Mouse (Mus musculus): ENCODE measurements around the gene Necab3.

Necab3 gene

DNA sequence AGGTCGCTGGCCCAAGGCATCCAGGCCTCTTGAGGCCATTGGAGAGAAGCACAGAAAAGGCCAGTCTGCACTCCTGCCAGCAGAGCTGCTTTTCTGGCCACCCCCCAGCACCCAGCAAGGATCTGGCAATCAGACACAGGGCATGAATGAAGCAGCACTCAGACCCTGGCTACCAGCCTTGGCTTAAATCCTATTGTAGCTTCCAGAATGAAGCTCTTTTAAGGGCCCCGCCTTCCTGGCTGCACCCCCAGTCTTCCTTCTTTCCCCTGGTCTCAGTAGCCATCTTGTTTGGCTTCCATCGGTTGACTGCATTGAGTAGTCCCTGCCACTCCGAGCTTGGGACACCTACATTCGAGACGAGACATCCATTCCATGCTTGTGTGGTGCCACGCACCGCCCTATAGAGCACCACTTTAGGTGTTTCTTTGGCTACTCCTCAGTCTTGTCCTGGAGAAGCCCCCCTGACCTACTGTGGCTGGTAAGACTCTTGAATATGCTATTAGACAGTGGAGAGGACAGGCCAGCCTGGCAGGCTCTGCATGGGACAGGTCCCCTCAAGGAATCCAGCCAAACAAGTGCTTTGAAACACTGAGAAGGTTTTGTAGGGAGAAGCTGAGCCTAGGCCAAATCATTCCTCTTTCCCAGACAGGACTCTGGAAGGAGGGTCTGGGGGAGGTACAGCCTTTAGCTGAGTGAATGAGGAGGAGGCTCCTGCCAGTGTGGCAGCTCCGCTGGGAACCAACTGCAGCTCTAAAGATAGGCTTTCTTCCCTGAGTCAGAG is 14.9 kb downstream of the Necab3 start:
- no peak for DNase-seq (ENCODE audit: low read depth, low spot score)

DNA sequence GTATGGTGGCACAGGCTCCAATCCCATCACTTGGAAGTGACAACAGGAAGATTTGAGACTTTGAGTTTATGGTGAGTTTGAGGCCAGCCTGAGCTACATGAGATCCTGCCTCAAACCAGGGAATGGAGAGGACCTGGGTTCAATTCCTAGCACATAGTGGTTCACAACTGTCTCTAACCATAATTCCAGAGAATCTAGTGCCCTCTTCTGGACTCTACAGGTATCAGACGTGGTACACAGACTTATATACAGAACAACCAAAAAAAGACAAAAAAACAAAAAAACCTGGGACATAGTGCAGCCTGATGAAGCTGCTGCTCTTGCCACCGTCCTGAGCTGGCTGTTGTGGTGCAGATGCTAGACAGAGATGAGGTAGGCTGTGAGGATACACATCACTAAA is 17.1 kb downstream of the Necab3 start:
- DNase-seq (ENCODE audit: low read depth, low spot score): no peak

DNA sequence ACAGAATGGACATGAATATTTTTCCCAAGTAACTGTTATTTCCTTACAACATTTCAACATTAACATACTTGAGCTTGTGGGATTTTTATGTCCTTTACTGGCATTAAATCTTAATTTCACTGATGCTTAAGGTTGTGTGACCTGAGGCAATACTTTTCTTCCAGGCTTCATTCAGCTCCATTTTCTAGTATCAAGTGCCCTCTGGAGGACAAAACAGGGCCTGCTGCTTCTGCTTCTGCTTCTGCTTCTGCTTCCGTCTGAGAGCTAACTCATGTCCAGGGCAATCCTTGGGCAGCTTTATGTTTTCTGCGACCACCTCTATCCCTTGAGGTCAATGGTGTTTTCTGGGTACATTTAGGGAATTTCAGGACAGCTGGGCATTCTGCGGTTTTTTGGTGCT is 19.0 kb downstream of the Necab3 start:
- no peak for DNase-seq (ENCODE audit: low read depth, low spot score)

DNA sequence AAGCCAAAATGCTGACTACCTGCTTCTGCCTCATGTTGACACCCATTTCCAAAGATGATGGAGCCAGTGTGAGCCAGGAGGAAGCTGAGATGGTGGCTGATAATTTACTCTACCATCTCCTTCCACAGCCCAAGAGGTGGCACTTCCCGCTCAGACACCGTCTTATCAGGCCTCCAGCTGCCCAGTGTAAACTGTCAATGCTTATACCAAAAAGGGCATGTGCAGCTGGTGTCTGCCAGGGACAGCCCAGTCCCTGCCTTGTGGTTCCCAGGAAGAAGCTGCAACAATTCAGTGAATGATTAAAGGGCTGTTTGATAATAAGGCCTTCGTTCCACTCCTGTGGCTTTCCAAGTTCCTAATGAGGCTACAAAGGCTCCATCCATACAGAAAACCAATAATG is 20.0 kb downstream of the Necab3 start:
- DNase-seq (ENCODE audit: low read depth, low spot score): no peak

DNA sequence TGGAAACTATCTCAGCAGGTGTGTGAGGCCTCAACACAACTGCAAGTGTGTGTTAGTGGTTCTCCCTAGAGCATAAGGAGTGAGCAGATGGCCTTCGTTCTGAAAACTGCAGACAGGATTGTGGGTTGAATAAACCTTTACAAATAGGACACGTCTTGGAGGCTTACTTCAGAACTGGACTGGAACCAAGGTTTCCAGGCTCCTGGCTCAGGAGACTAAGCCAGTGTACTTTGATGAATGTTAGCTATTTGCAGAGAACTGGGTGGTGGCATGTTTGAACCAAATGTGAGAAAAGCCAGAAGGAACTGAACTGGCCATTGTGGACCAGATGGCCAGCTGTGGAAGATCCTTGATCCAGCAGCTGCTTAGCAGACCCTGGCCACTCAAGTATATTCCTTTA is 20.4 kb downstream of the Necab3 start:
- no peak for DNase-seq (ENCODE audit: low read depth, low spot score)

DNA sequence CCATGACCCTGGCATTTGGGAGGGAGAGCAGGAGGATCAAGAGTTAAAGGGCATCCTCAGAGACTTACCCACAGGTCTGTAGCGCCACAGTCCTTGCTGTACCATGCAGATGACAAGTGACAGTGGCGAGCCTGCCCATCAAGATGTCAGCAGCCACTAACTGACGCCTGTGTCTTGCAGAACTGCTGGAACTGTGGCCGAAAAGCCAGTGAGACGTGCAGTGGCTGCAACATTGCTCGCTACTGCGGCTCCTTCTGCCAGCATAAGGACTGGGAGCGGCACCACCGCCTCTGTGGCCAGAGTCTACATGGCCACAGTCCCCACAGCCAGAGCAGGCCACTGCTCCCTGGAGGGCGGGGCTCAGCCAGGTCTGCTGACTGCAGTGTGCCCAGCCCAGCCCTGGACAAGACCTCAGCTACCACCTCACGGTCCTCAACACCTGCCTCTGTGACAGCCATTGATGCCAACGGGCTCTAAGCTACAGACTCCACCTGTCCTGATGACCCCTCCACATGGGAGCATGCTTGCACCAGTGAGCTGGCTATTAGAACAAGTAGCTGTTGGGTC is 23.9 kb downstream of the Necab3 start:
- no peak for DNase-seq (ENCODE audit: low read depth, low spot score)

DNA sequence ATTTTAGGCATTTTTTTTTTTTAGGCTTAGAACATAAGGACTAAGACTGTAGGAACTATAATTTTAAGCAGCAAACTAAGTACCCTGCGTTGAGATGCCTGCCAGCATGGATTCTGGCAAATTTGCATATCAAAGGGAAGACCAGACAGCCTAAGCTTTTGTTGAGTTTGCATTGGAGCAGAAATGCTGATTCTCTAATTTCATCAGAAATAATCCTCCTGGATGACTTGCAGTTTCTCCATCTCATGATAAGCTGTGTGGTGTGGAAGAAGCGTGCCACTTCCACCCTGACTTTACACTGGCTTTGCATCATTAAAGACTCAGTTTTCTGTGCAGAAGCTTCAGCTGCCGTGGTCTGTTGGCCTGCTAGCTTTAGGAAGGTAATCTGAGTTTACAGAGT is 25.8 kb downstream of the Necab3 start:
- no peak for DNase-seq (ENCODE audit: low read depth, low spot score)

DNA sequence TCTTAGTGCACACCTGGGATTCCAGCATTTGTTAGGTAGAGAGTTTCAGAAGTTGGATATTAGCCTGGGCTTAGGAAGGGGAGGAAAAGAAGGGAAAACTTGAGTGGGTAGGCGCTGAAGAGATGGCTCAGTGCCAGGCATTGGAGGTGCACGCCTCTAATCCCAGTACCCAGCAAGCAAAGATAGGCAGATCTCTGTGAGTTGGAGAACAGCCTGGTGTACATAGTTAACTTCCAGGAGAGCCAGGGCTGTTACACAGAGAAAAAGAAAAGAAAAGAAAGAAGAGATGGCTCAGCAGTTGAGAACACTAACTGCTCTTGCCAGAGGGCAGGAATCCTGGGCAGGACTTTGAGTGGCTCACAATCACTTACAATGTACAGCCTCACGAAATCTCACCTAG is 32.2 kb downstream of the Necab3 start:
- DNase-seq (ENCODE audit: low read depth, low spot score): no peak

DNA sequence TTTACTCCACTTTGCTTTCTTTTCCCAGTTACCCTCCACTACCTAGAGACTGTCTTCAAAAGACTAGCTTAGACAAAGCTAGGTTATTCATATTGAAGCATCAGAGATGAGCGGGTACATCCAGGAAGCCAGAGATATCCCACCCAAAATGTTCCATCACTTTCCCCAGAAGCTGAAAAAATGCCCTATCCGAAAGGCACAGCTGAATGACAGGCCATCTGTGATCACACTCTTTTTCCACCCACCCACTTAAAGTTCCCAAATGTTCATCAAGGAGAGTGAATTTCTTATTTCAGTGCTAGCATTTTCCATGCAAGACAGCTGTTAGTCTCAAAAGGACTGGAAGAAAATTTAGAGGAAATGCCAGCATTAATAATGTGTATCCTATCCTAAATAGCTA is 33.4 kb downstream of the Necab3 start:
- DNase-seq (ENCODE audit: low read depth, low spot score): no peak

DNA sequence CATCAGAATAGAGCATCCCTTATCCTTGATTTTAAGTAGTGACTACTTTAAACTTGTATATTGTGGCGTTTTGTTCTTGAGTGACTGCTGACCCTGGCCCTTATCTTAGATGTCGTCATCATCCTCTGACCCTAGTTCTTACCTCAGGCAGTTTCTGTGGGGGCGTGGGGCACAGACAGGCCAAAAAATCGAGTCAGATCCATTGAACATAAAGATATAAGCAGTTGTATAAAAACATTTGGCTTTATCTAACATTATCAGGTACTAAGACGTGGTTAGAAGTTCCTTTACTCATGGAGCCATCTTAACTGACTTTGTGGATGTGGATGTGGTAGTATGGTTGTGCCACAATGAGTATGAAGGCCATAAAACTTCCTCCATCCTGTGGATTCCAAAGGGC is 36.4 kb downstream of the Necab3 start:
- DNase-seq (ENCODE audit: low read depth, low spot score): no peak

DNA sequence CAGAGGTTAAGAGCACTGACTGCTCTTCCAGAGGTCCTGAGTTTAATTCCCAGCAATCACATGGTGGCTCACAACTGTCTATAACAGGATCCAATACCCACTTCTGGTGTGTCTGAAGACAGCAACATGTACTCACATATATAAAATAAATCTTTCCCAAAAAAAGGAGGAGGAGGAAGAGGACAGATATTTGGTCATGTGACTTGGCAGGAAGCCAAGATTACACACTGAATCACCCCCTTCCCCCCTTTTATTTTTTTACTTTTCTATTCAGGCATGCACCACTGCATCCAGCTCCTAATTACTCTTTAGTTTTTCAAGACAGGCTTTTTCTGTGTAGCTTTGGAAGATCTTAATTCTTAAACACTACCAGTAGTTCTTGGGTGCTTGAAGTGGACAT is 37.2 kb downstream of the Necab3 start:
- DNase-seq (ENCODE audit: low read depth, low spot score): no peak

DNA sequence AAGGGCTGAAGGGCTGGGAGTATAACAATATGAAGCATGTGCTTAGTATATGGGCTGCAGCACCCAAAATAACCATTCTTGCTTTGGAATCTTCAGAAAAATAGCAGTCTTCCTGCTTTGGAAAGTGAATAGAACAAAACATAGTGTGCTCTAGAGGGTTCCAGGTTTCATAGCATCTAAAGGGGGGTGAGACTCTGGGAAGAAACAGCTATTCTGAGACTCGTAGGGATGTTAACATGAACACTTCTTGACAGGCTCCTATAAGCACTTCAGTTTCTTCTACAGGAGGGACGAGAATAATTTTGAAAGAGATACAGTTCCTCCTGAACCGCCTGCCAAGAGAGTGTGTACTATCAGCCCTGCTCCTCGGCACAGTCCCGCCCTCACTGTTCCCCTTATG is 41.3 kb downstream of the Necab3 start:
- DNase-seq (ENCODE audit: low read depth, low spot score): no peak

DNA sequence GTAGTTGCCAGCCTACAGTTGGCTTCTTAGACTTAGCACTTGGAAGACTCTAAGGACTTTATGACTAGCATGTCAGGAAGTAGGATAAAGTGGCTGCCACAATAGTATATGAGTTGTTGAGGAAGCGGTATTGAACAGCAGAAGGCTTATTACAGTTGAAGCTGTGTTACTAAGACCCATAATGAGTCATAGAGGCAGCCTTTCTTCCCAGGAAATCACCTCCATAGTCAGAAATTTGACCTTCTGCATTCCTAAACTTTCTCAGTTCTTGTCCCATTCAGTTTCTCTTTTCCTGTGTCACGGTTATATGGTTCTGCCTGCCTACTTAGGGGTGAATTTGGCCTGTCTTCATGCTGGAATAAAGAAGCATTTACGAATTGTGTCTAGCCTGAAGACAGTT is 41.7 kb downstream of the Necab3 start:
- DNase-seq (ENCODE audit: low read depth, low spot score): no peak

DNA sequence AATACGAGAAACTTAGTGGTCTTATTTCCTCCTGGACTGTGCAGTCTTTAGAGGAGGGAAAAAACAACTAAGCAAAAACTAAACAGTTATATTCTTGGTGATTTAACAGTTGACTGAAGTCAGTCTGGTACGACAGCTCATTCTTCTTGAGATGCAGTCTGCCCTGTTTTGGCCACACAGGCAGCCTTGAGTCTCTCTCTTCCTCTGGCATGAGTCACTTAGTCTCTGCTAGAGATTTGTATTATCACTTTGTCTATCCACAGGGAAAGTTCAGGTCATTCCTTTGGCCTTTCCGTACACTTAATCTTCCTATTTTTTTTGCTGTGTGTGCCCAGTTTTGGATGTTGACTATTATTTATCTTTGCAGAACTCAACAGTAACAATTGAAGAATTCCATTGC is 48.5 kb downstream of the Necab3 start:
- DNase-seq (ENCODE audit: low read depth, low spot score): no peak

DNA sequence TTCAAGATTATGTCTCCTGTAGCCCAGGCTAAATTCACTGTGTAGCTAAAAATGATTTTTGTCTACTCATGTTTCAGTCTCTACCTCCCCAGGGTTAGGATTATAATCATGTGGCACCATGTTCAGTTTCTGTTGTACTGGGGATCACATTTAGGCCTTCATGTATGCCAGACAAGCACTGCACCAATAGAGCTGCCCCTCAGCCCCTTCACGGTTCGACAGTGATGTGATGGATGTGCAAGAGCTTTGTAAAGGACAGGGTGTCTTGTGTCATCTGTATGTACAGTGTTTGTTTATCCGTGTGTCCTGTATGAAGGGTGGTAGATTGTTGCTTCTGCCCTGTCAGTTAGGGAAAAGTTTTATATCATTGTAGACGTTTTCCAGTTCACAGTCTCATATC is 50.2 kb downstream of the Necab3 start:
- no peak for DNase-seq (ENCODE audit: low read depth, low spot score)

DNA sequence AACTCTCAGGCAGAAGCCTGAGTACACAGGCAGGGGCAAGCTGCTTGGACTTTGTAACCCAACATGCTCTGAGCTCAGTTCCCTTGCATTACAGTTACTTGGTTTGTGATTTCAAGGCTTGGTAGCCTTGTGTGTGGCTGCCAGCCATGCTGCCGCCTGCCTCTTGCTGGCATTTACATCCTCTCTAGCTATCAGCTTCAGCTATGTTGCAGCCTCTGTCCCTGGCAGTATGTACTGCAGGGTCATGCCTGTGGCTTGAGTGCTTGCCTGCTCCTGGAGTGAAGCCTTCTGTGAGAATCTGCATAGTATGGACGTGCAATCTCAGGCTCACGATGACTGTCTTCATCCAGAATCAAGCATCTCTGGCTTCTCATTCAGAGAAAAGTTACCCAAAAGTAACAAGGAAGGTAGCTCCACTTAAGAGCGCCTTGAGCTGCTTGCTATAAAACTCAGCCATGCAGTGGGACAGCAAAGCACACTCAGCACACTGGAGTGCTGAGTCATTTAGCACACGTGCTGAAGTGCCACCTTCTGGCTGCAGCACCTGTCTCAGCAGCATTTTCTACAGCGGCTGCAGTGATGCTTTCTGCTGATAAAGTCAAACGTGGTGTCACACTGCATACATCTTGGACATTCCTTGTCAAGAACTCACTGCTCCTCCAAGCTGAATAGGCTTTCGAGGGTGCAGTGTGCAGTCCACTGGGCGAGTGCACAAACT is 51.0 kb downstream of the Necab3 start:
- no peak for DNase-seq (ENCODE audit: low read depth, low spot score)

DNA sequence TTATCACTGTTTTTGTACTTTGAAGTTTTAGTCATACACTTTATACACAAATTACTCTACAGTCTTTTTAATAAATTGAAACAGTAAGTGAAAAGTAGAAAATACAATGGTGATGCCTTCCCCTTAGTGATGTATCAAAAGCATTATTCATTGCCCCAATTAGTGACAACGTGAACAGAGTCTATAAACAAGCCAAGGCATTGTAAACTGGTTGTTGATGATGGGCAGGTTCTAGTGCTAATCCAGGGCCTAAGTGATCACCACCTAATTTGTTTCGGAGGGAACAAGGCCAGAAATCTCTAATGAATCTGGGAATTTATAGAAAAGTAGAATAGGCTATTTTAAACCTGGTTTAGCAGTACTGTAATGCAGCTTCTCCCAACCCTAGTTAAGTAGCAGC is 51.6 kb downstream of the Necab3 start:
- no peak for DNase-seq (ENCODE audit: low read depth, low spot score)

DNA sequence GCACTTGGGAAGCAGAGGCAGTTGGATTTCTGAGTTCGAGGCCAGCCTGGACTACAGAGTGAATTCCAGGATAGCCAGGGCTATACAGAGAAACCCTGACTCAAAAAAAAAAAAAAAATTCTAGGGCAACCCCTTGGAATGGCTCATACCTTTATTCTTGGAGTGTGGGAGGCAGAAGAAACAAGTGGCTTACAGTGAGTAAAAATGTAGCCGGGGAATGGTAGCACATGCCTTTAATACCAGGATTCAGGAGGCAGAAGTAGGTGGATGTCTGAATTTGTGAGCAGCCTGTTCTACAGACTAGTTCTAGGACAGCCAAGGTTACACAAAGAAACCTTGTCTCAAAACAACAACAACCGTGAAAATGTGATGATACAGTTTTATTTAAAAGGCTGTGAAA is 57.9 kb downstream of the Necab3 start:
- no peak for DNase-seq (ENCODE audit: low read depth, low spot score)

DNA sequence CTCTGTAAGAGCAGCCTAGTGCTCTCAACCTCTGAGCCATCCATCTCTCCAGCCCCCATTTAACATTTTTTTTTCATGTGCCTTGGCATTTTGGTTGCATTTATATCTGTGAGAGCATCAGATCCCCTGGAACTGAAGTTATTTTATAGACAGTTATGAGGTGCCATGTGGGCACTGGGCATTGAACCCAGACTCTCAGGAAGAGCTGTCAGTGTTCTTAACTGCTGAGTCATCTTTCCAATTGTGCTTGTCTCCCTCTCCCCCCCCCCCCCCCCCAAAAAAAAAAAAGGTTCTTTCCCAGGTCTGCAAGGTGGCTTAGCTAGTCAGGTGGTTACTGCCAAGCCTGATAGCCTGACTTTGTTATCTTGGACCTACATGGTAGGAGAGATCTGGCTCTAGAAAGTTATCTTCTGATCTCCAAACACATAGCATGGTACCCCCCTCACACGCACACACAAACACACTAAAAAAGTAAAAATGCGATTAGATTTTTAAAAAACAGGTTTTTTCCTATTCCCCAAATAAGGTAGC is 58.9 kb downstream of the Necab3 start:
- DNase-seq (ENCODE audit: low read depth, low spot score): no peak

DNA sequence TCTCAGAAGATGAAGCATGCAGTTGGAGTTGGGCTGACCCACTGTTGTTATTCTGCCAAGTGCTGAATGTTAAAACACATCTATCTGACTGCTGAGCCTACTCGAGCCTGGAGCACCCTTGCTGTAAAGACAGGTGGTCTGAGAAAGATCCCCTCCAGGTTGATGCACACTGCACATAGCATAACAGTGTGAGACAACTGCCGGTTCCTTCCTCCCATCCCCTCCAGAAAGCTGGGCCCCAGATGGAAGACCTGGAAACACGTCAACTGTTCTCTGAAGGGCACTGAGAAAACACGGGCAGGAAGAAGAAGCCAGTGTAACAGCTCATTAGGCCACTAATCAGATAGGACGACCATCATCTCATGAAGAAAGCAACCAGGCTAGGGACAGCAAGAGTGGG is 60.1 kb downstream of the Necab3 start:
- no peak for DNase-seq (ENCODE audit: low read depth, low spot score)

DNA sequence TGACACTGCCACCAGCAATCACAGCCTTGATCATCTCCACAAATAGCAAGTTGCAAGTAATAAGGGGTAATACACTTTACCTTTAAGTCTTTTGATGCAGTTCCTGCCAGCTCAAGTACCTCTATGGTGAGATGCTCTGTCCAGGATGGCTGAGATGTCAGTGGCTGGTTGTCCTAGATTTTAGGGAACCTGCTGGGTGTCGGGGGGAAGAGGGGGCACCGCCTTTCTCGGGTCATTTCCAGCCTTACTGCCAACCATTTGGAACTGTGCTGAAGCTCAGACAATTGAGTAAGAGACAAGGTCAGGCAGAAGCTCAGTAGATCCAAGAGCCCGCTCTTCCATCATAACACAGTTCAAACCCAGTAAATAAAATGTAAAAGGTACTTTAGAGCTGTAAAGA is 63.7 kb downstream of the Necab3 start:
- no peak for DNase-seq (ENCODE audit: low read depth, low spot score)

All from embryo, embryonic 11.5 days (tissue).